Mouse (Mus musculus) midbrain, embryonic 16.5 days (tissue): ENCODE results near the gene Btaf1. TPM values are rescaled to one million over a fixed set of nuclear protein-coding genes. Genes with fewer than 3 reads are reported as not detected.
A peak's percentile ranks its signal among the peaks of the same experiment; 100 is the strongest.

Experiments
- ATAC-seq: fragments of 200-750 bp; cut with Nextera tagmentation; 2 replicates; pipeline ENCODE4 v1.8.0; 2017; ENCODE audit warnings: moderate TSS enrichment
- H3K27ac ChIP-seq: fragments of 300-500 bp; sonication (generic); 2 replicates; pipeline ENCODE4 v1.5.1; 2014; ENCODE audit warnings: mild to moderate bottlenecking, low read length, mixed read lengths
- H3K27me3 ChIP-seq: fragments of 300-500 bp; sonication (generic); 2 replicates; pipeline ENCODE4 v1.6.1; 2014; ENCODE audit warnings: low read depth, low read length, mixed read lengths; ENCODE audit not compliant: control insufficient read depth, insufficient read depth
- H3K36me3 ChIP-seq: fragments of 300-500 bp; sonication (generic); 2 replicates; pipeline ENCODE4 v1.6.1; 2014; ENCODE audit warnings: mild to moderate bottlenecking, low read length, moderate library complexity, mixed read lengths; ENCODE audit not compliant: control insufficient read depth, insufficient read depth
- H3K4me1 ChIP-seq: fragments of 300-500 bp; sonication (generic); 2 replicates; pipeline ENCODE4 v1.6.1; 2014; ENCODE audit warnings: mild to moderate bottlenecking, low read length, mixed read lengths; ENCODE audit not compliant: control insufficient read depth, insufficient read depth
- H3K4me2 ChIP-seq: fragments of 300-500 bp; sonication (generic); 2 replicates; pipeline ENCODE4 v1.6.1; 2014; ENCODE audit warnings: mild to moderate bottlenecking, low read length, mixed read lengths
- H3K4me3 ChIP-seq: fragments of 300-500 bp; sonication (generic); 2 replicates; pipeline ENCODE4 v1.5.1; 2014; ENCODE audit warnings: low read depth, mild to moderate bottlenecking, low read length, moderate library complexity, mixed read lengths
- H3K9ac ChIP-seq: fragments of 300-500 bp; sonication (generic); 2 replicates; pipeline ENCODE4 v1.6.1; 2014; ENCODE audit warnings: low read depth, low read length, mixed read lengths
- H3K9me3 ChIP-seq: fragments of 300-500 bp; sonication (generic); replicated peaks from 2 replicates; pipeline ENCODE4 v1.6.1; 2014; ENCODE audit warnings: mild to moderate bottlenecking, low read length, mixed read lengths; ENCODE audit not compliant: control insufficient read depth, poor library complexity, severe bottlenecking
- WGBS: fragments of 180-500 bp; shearing (Covaris S2); extraction: QIAGEN DNeasy Blood & Tissue Kit; methylation state at CpG from one replicate; pipeline ENCODE4 v1.1.7; 2014; 5-methylcytosine and 5-hydroxymethylcytosine counted together
- polyA plus RNA-seq: library from polyadenylated mRNA; unstranded; fragments of >200 nt; fragmentation: Nextera tagmentation; extraction: Ambion mirVana; gene quantifications from 2 replicates; pipeline ENCODE4 v1.2.1, GENCODE M21; 2015

Gene Btaf1
- polyA plus RNA-seq, 1 experiment from 2014 or later, result 8.8 TPM

- 0 out of 2 replicates have a peak, but pooled peaks cover 4% of the 10 kb centered on the region for H3K36me3 ChIP-seq
Measured at GRCm38 (mm10) chr19:36897778-36898177, 28.1 kb upstream of the Btaf1 start.

GRCm38 (mm10) chr19:36903377-36903776 is 22.5 kb upstream of the Btaf1 start:
- 27% methylated on average over 7 of the region's 7 CpGs for WGBS
- no peaks in the 10 kb centered on the region for H3K27me3 ChIP-seq
- peak overlapping the region; percentile 65 for H3K4me2 ChIP-seq
- peaks cover 8% of the 10 kb centered on the region for H3K4me1 ChIP-seq
- H3K36me3 ChIP-seq, result no peaks in the 10 kb centered on the region
- peak overlapping the region; percentile 70; the same call in 1 of the 2 replicates for H3K9ac ChIP-seq
- peak overlapping the region; percentile 44 for H3K4me3 ChIP-seq
- peak overlapping the region; percentile 82 for H3K27ac ChIP-seq
- no peaks in the 10 kb centered on the region for H3K9me3 ChIP-seq
- ATAC-seq, result peak; percentile 22; the same call in 1 of the 2 replicates

More at GRCm38 (mm10) chr19:36897778-36898177, 28.1 kb upstream of the Btaf1 start:
- H3K27me3 ChIP-seq, result no peaks in the 10 kb centered on the region
- no peaks in the 10 kb centered on the region for H3K9me3 ChIP-seq
- H3K27ac ChIP-seq, result no peak overlapping the region
- H3K4me2 ChIP-seq, result no peak overlapping the region
- 42% methylated on average over 9 of the region's 9 CpGs for WGBS
- no peak for ATAC-seq
- peaks cover 4% of the 10 kb centered on the region; the same call in 1 of the 2 replicates for H3K4me1 ChIP-seq
- no peak overlapping the region for H3K9ac ChIP-seq
- H3K4me3 ChIP-seq, result no peak overlapping the region

- Histone ChIP-seq H3K9me3 (no peaks in the 10 kb centered on the region), H3K4me3 (peak overlapping the region; percentile 44), H3K27ac (peak overlapping the region; percentile 82), H3K27me3 (no peaks in the 10 kb centered on the region), H3K9ac (peak overlapping the region; percentile 70), H3K4me1 (peaks cover 8% of the 10 kb centered on the region), H3K4me2 (peak overlapping the region; percentile 65), H3K36me3 (no peaks in the 10 kb centered on the region)
- ATAC-seq, result peak; percentile 93
- 1% methylated on average over 39 of the region's 41 CpGs for WGBS
Measured at GRCm38 (mm10) chr19:36904211-36905007, 21.5 kb upstream of the Btaf1 start.

GRCm38 (mm10) chr19:36909150-36909549 is 16.7 kb upstream of the Btaf1 start:
- Histone ChIP-seq H3K4me2 (no peak overlapping the region), H3K9me3 (no peaks in the 10 kb centered on the region), H3K36me3 (no peaks in the 10 kb centered on the region), H3K27me3 (no peaks in the 10 kb centered on the region), H3K4me3 (no peak overlapping the region), H3K4me1 (peaks cover 9% of the 10 kb centered on the region), H3K9ac (no peak overlapping the region), H3K27ac (no peak overlapping the region)
- no peak for ATAC-seq
- WGBS, result 89% methylated on average over 3 of the region's 3 CpGs

- WGBS, result 22% methylated on average over 9 of the region's 9 CpGs
- Histone ChIP-seq H3K36me3 (no peaks in the 10 kb centered on the region), H3K9me3 (no peaks in the 10 kb centered on the region), H3K27ac (no peak overlapping the region; the same call in 1 of the 2 replicates), H3K27me3 (no peaks in the 10 kb centered on the region), H3K4me1 (peaks cover 9% of the 10 kb centered on the region), H3K9ac (no peak overlapping the region), H3K4me2 (no peak overlapping the region), H3K4me3 (no peak overlapping the region)
- no peak for ATAC-seq
Measured at GRCm38 (mm10) chr19:36909676-36910292, 16.1 kb upstream of the Btaf1 start.

GRCm38 (mm10) chr19:36910424-36911045 is 15.3 kb upstream of the Btaf1 start:
- Histone ChIP-seq H3K4me2 (peak overlapping the region; percentile 18; the same call in 1 of the 2 replicates), H3K27me3 (no peaks in the 10 kb centered on the region), H3K9me3 (no peaks in the 10 kb centered on the region), H3K4me1 (peaks cover 9% of the 10 kb centered on the region), H3K9ac (no peak overlapping the region), H3K4me3 (no peak overlapping the region), H3K27ac (peak overlapping the region; percentile 10; the same call in 1 of the 2 replicates), H3K36me3 (no peaks in the 10 kb centered on the region)
- peak; percentile 88 for ATAC-seq
- WGBS, result 6% methylated on average over 12 of the region's 12 CpGs

- Histone ChIP-seq H3K36me3 (no peaks in the 10 kb centered on the region), H3K9me3 (no peaks in the 10 kb centered on the region), H3K4me1 (peaks cover 14% of the 10 kb centered on the region), H3K4me2 (no peak overlapping the region), H3K27me3 (no peaks in the 10 kb centered on the region), H3K27ac (no peak overlapping the region), H3K9ac (no peak overlapping the region), H3K4me3 (no peak overlapping the region)
- 85% methylated on average over 7 of the region's 7 CpGs for WGBS
- ATAC-seq, result no peak
Measured at GRCm38 (mm10) chr19:36913064-36913463, 12.8 kb upstream of the Btaf1 start.

GRCm38 (mm10) chr19:36916206-36916605 is 9.7 kb upstream of the Btaf1 start:
- no peak for ATAC-seq
- WGBS, result 82% methylated on average over 4 of the region's 4 CpGs

More at GRCm38 (mm10) chr19:36916206-36916605, 9.7 kb upstream of the Btaf1 start:
- no peaks in the 10 kb centered on the region for H3K36me3 ChIP-seq
- H3K4me2 ChIP-seq, result no peak overlapping the region
- no peak overlapping the region for H3K9ac ChIP-seq
- no peaks in the 10 kb centered on the region for H3K27me3 ChIP-seq
- no peak overlapping the region for H3K27ac ChIP-seq
- no peaks in the 10 kb centered on the region for H3K9me3 ChIP-seq
- H3K4me1 ChIP-seq, result peaks cover 11% of the 10 kb centered on the region; the same call in 1 of the 2 replicates
- no peak overlapping the region for H3K4me3 ChIP-seq
